Mouse (Mus musculus) liver, embryonic 16.5 days (tissue): ENCODE data around the gene Pstpip1. TPM values are rescaled to one million over a fixed set of nuclear protein-coding genes. Genes with fewer than 3 reads are reported as not detected.
A peak's percentile ranks its signal among the peaks of the same experiment; 100 is the strongest.

Experiments used
- ATAC-seq: fragments of 200-750 bp; cut with Nextera tagmentation; 2 replicates; pipeline ENCODE4 v1.8.0; 2017; ENCODE audit warnings: low read depth, mild to moderate bottlenecking, moderate number of reproducible peaks, moderate library complexity
- H3K27ac ChIP-seq: fragments of 300-500 bp; sonication (generic); 2 replicates; pipeline ENCODE4 v1.5.1; 2014; ENCODE audit warnings: mild to moderate bottlenecking, low read length
- H3K27me3 ChIP-seq: fragments of 300-500 bp; sonication (generic); 2 replicates; pipeline ENCODE4 v1.6.1; 2014; ENCODE audit warnings: low read depth, low read length, mixed read lengths; ENCODE audit not compliant: control insufficient read depth, insufficient read depth
- H3K36me3 ChIP-seq: fragments of 300-500 bp; sonication (generic); 2 replicates; pipeline ENCODE4 v1.6.1; 2014; ENCODE audit warnings: mild to moderate bottlenecking; ENCODE audit not compliant: control insufficient read depth, insufficient read depth
- H3K4me1 ChIP-seq: fragments of 300-500 bp; sonication (generic); 2 replicates; pipeline ENCODE4 v1.6.1; 2014; ENCODE audit warnings: low read depth, low read length, mixed read lengths; ENCODE audit not compliant: control insufficient read depth
- H3K4me2 ChIP-seq: fragments of 300-500 bp; sonication (generic); 2 replicates; pipeline ENCODE4 v1.6.1; 2014; ENCODE audit warnings: low read depth, low read length, mixed read lengths
- H3K4me3 ChIP-seq: fragments of 300-500 bp; sonication (generic); 2 replicates; pipeline ENCODE4 v1.5.1; 2014; ENCODE audit warnings: low read depth, mild to moderate bottlenecking, low read length
- H3K9ac ChIP-seq: fragments of 300-500 bp; sonication (generic); 2 replicates; pipeline ENCODE4 v1.6.1; 2014; ENCODE audit warnings: low read depth, low read length
- H3K9me3 ChIP-seq: fragments of 300-500 bp; sonication (generic); replicated peaks from 2 replicates; pipeline ENCODE4 v1.6.1; 2016; ENCODE audit warnings: low read length; ENCODE audit not compliant: control insufficient read depth
- WGBS: fragments of 180-500 bp; shearing (Covaris S2); extraction: QIAGEN DNeasy Blood & Tissue Kit; methylation state at CpG from one replicate; pipeline ENCODE4 v1.1.7; 2014; ENCODE audit not compliant: insufficient replicate concordance; 5-methylcytosine and 5-hydroxymethylcytosine counted together
- polyA plus RNA-seq: library from polyadenylated mRNA; unstranded; fragments of >200 nt; fragmentation: Nextera tagmentation; extraction: Ambion mirVana; gene quantifications from 2 replicates; pipeline ENCODE4 v1.2.1, GENCODE M21; 2015

Pstpip1 gene
- polyA plus RNA-seq, 1 experiment from 2014 or later = 6.2 TPM

DNA sequence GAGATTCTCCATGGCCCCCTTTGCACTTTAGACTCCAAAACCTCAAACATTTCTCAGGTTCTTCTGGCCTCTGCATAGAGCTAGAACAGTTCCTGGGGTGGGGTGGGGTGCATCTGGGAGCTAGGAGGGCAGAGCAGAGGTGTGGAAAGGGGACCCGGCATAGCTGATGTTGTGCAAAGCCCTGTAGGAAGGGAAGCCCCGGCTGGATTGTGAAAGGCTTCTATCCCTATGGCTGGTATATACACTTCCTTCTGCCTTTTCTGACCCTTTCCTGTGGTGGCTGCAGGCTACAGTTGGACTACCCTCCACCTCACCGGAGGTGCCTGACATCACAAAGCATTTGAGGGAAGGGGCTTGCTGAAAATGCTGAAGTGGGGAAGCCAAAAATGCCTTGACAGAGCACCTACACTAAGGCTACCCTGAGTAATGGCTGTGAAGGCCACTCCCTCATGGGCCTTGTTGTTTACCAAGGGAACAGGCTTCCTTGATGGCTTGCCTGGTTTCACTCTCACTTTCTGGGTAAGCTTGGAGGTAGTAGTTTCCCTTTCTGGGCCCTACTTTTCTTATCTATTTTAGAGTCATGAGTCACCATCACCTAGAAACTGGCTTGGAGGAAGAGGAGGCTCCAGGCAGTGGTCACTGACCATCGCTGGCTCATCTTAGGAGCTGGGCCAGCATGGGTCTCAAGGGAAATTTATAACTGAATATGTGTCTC lies 8.0 kb downstream of the Pstpip1 start:
- Histone ChIP-seq H3K4me2 (no peak overlapping the region), H3K4me1 (no peaks in the 10 kb centered on the region; the same call in 1 of the 2 replicates), H3K36me3 (no peaks in the 10 kb centered on the region), H3K9me3 (no peaks in the 10 kb centered on the region), H3K4me3 (no peak overlapping the region), H3K27ac (peak overlapping the region; percentile 54), H3K9ac (no peak overlapping the region), H3K27me3 (no peaks in the 10 kb centered on the region)
- 34% methylated on average over 4 of the region's 4 CpGs for WGBS
- peak; percentile 41; the same call in 1 of the 2 replicates for ATAC-seq

DNA sequence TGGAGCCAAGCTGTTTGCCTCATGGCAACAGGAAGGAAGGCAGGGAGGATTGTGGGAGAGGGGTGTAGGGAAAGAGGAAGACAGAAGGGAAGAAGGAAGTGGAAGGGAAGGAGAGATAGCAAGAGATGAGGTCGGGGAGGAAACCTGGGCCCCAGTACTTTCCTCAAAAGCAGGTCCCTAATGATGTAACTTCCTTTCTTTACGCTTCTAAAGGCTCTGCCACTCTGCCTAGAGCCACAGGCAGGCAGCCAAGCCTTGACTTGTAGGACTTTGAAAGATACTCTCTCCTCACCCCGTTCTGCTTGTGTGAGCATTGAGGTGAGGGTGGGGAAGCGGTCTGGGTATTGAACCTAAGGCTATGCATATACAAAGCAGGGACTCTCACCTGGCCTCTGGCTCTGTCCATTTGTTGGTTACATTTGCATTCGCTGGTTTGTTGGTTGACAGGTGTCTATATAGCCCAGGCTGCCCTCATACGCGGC lies 10.3 kb downstream of the Pstpip1 start:
- H3K36me3 ChIP-seq = no peaks in the 10 kb centered on the region
- ATAC-seq = no peak
- no peak overlapping the region for H3K4me2 ChIP-seq
- no peaks in the 10 kb centered on the region for H3K9me3 ChIP-seq
- 45% methylated on average over 7 of the region's 7 CpGs for WGBS
- no peaks in the 10 kb centered on the region; the same call in 1 of the 2 replicates for H3K4me1 ChIP-seq
- peak overlapping the region; percentile 24; the same call in 1 of the 2 replicates for H3K27ac ChIP-seq
- H3K27me3 ChIP-seq = no peaks in the 10 kb centered on the region
- H3K4me3 ChIP-seq = no peak overlapping the region
- H3K9ac ChIP-seq = no peak overlapping the region

DNA sequence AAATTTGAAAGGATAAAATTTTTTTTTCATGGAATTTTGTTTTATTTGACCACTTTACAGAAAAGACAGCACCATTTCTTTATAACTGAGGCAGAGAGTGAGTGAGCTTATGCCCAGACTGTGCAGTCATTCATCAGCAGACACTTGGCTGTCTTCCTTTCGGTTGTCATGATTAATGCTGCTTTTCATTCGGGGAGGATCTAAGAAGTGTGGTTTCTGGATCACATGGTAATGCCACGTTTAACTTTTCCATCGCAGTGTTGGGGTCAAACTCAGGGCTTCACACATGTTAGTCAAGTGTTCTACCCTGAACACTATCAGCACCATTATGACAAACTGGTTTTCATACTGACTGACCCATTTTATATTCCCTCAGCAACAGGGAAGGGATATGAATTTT lies 11.3 kb downstream of the Pstpip1 start:
- no peak for ATAC-seq
- Histone ChIP-seq H3K4me1 (no peaks in the 10 kb centered on the region; the same call in 1 of the 2 replicates), H3K4me3 (no peak overlapping the region), H3K9me3 (no peaks in the 10 kb centered on the region), H3K27me3 (no peaks in the 10 kb centered on the region), H3K36me3 (no peaks in the 10 kb centered on the region), H3K9ac (no peak overlapping the region), H3K27ac (no peak overlapping the region), H3K4me2 (no peak overlapping the region)
- 26% methylated on average over 4 of the region's 4 CpGs for WGBS

DNA sequence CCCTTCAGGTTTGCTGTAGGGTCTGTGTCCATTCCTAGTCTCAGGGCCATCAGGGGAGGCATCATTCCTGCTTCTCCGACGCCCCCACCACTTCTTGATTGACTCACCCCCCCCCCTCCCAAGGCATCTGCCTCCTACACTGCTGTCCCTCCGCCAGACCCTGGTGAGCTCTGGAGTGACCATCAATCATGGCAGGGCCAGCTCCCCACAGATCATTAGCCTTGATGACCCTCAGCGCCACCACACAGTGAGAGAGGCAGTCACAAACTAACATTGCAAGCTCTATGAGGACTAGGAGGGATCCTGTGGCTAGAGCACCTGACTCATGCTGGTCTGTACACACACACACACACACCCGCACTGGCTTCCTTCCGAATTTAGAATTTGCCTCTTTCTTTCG lies 15.2 kb downstream of the Pstpip1 start:
- Histone ChIP-seq H3K4me2 (no peak overlapping the region), H3K4me3 (no peak overlapping the region), H3K27ac (no peak overlapping the region), H3K9me3 (no peaks in the 10 kb centered on the region), H3K4me1 (no peaks in the 10 kb centered on the region; the same call in 1 of the 2 replicates), H3K27me3 (no peaks in the 10 kb centered on the region), H3K36me3 (no peaks in the 10 kb centered on the region), H3K9ac (no peak overlapping the region)
- no peak for ATAC-seq
- WGBS = 40% methylated on average over 7 of the region's 7 CpGs

DNA sequence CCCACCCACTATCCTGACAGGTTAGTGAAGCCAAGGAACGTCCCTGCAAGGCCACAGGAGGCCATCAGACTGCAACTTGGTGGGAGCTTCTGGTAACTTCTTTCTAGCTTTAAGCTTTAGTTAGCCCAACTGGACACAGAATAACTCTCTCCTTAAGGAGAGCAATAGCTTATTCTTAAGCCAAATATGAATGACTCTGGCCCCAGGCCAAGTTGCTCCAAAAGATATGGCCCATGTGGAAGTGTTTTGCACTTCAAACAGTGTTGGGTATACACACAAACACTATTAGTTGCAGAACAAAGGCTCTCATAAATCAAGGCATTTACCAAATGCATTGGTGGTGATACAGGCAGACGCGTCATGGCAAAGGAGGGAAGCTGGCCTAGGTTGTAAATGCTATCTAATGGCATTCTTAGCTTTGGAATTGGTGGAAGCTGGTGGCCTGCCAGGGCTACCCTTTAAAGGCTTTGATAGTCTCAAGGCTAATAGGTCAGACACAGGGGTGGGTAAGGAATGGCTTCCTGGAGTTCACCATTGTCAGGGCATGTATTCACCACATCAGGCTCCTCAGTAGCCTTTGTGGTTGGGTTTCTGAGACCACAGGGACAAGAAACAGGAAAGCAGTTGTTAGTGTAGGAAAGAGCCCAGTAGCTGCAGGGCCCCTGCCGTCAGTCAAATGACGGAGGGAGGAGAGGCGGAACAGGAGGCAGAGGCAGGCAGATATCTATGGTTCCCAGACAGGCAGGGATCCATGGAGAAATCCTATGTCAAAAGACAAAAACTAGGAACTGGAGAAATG lies 16.7 kb downstream of the Pstpip1 start:
- 41% methylated on average over 6 of the region's 6 CpGs for WGBS
- H3K9me3 ChIP-seq = no peaks in the 10 kb centered on the region
- H3K36me3 ChIP-seq = no peaks in the 10 kb centered on the region
- H3K4me2 ChIP-seq = no peak overlapping the region
- no peak overlapping the region for H3K9ac ChIP-seq
- no peak overlapping the region; the same call in 1 of the 2 replicates for H3K27ac ChIP-seq
- H3K4me3 ChIP-seq = no peak overlapping the region
- no peak for ATAC-seq
- no peaks in the 10 kb centered on the region for H3K4me1 ChIP-seq
- no peaks in the 10 kb centered on the region for H3K27me3 ChIP-seq

DNA sequence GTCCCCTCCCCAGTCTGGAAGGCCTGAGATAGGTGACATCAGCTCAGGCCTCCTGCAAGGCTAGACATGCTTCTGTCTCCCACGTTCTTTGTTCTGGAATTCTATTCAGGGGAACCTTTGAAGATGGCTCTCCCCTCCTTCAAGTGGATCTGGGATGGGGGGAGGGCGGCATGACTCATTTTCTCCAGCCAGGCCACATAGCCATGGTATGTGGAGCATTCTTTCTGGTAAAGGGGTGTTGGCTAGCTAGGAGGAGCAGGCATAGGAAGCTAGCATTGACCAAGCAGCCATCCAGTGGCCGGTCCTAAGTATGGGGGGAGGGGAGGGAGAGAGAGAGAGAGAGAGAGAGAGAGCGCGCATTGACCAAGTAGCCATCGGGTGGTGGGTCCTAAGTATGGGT lies 17.8 kb downstream of the Pstpip1 start:
- H3K4me2 ChIP-seq = no peak overlapping the region

DNA sequence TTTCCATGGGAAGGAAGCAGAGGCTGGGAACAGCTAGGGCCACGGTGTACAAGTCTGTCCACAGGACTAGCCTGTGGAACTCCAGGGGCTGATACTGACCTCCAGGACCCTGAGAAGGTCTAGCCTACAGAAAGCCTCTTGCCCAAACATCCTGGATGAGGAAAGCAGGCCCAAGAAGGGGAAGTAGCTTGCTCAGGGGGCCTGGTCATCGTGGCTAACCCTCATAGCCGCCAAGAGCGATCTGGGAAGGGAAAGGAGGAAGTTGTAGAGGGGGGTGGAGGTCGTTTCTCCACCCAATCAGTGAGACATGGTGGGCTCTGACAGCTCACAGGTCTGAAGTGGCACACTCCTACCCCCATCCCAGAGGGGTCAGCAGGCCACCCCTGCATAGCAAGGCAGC lies 18.4 kb downstream of the Pstpip1 start:
- Histone ChIP-seq H3K4me3 (no peak overlapping the region), H3K36me3 (no peaks in the 10 kb centered on the region), H3K4me2 (no peak overlapping the region), H3K9me3 (no peaks in the 10 kb centered on the region), H3K27ac (peak overlapping the region; percentile 30; the same call in 1 of the 2 replicates), H3K9ac (no peak overlapping the region), H3K27me3 (no peaks in the 10 kb centered on the region), H3K4me1 (no peaks in the 10 kb centered on the region)
- peak; percentile 35; the same call in 1 of the 2 replicates for ATAC-seq
- 31% methylated on average over 5 of the region's 5 CpGs for WGBS

More for the DNA sequence above, 17.8 kb downstream of the Pstpip1 start:
- H3K27ac ChIP-seq = 0 out of 2 replicates have a peak overlapping the region, but pooled peaks have one; percentile 6
- no peak overlapping the region for H3K4me3 ChIP-seq
- ATAC-seq = no peak
- WGBS = 52% methylated on average over 6 of the region's 6 CpGs
- H3K4me1 ChIP-seq = no peaks in the 10 kb centered on the region
- H3K36me3 ChIP-seq = no peaks in the 10 kb centered on the region
- H3K27me3 ChIP-seq = no peaks in the 10 kb centered on the region
- H3K9me3 ChIP-seq = no peaks in the 10 kb centered on the region
- no peak overlapping the region for H3K9ac ChIP-seq

DNA sequence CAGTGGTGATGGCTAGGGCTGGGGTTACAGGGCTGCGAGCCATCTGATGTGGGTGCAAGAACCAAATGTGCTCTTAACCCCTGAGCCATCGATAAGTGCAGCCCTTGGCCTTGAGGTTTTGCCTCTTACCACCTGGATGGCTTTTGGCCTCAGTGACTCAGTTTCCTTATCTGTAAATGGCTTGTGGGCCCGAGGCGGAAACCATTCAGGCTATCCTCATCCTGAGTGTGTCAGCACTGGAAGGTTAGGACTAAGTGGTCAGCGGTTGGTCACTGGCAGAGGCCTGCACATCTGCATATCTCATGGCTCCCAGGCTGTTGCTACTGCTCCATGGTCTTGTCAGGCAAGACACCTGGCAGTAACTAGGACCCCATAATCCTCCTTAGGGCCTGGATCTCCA lies 28.3 kb downstream of the Pstpip1 start:
- Histone ChIP-seq H3K27me3 (no peaks in the 10 kb centered on the region), H3K36me3 (no peaks in the 10 kb centered on the region), H3K4me1 (no peaks in the 10 kb centered on the region), H3K4me3 (no peak overlapping the region), H3K4me2 (no peak overlapping the region), H3K9me3 (no peaks in the 10 kb centered on the region; the same call in 1 of the 2 replicates), H3K9ac (no peak overlapping the region), H3K27ac (no peak overlapping the region)
- WGBS = 64% methylated on average over 5 of the region's 5 CpGs
- ATAC-seq = no peak

DNA sequence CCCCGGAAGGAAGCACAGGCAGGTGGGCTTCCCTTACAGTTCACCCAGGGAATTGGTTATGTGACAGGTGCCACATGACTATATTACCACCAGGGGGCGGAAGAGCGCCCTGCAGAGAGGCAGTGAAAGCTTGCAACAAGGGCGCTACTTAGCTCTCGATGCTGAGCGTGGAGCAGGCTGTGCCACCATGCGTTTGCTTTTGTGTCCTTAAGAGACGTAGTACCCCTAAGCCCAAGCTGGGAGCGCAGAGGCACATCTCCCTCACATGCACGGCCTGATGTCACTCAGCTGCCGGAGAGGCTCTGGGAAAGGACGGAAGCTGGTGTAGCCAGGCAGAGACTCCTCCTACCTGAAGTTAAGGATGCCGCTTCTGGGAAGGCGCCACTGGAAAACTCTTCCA lies 28.8 kb downstream of the Pstpip1 start:
- H3K27ac ChIP-seq = no peak overlapping the region
- no peaks in the 10 kb centered on the region for H3K27me3 ChIP-seq
- no peak overlapping the region for H3K9ac ChIP-seq
- no peaks in the 10 kb centered on the region for H3K36me3 ChIP-seq
- ATAC-seq = no peak
- no peaks in the 10 kb centered on the region; the same call in 1 of the 2 replicates for H3K9me3 ChIP-seq
- peak overlapping the region; percentile 41 for H3K4me3 ChIP-seq
- H3K4me2 ChIP-seq = peak overlapping the region; percentile 52
- no peaks in the 10 kb centered on the region for H3K4me1 ChIP-seq
- WGBS = 26% methylated on average over 14 of the region's 14 CpGs
